Mouse (Mus musculus) natural killer cell, adult 2 months (primary cell): Measurements from ENCODE around the gene Slc38a10.

Source experiments
- DNase-seq, 2 experiments: peaks; one replicate each; pipeline ENCODE4 v3.0.0; 2022; ENCODE audit warnings: low spot score in 2 of 2

The Slc38a10 gene

GRCm38 (mm10) chr11:120175948-120176347, 24.8 kb upstream of the Slc38a10 start:
- DNase-seq: no peak

- no peak for DNase-seq
Observed at GRCm38 (mm10) chr11:120173213-120173612, 22.1 kb upstream of the Slc38a10 start.

GRCm38 (mm10) chr11:120171168-120171567, 20.0 kb upstream of the Slc38a10 start:
- no peak for DNase-seq

- DNase-seq: no peak
Observed at GRCm38 (mm10) chr11:120169208-120169992, 18.3 kb upstream of the Slc38a10 start.

GRCm38 (mm10) chr11:120168516-120168915, 17.4 kb upstream of the Slc38a10 start:
- no peak for DNase-seq

GRCm38 (mm10) chr11:120167921-120168356, 16.8 kb upstream of the Slc38a10 start:
- DNase-seq: no peak

- DNase-seq: no peak
Observed at GRCm38 (mm10) chr11:120167059-120167458, 15.9 kb upstream of the Slc38a10 start.

- no peak for DNase-seq
Observed at GRCm38 (mm10) chr11:120164471-120165261, 13.5 kb upstream of the Slc38a10 start.

GRCm38 (mm10) chr11:120164028-120164427, 12.9 kb upstream of the Slc38a10 start:
- no peak for DNase-seq

GRCm38 (mm10) chr11:120163207-120163606, 12.1 kb upstream of the Slc38a10 start:
- DNase-seq: no peak

- no peak for DNase-seq
Observed at GRCm38 (mm10) chr11:120161245-120161644, 10.1 kb upstream of the Slc38a10 start.

- DNase-seq: no peak
Observed at GRCm38 (mm10) chr11:120160478-120160877, 9.3 kb upstream of the Slc38a10 start.

GRCm38 (mm10) chr11:120159653-120160052, 8.5 kb upstream of the Slc38a10 start:
- DNase-seq: no peak

GRCm38 (mm10) chr11:120158828-120159227, 7.7 kb upstream of the Slc38a10 start:
- DNase-seq: no peak

GRCm38 (mm10) chr11:120150440-120151112, 570 bp downstream of the Slc38a10 start:
- peak; percentile 46 to 58 for DNase-seq

GRCm38 (mm10) chr11:120149510-120150200, 1.5 kb downstream of the Slc38a10 start:
- no peak for DNase-seq

- DNase-seq: no peak
Observed at GRCm38 (mm10) chr11:120148201-120148855, 2.8 kb downstream of the Slc38a10 start.

GRCm38 (mm10) chr11:120143708-120144497, 7.2 kb downstream of the Slc38a10 start:
- DNase-seq: no peak

GRCm38 (mm10) chr11:120142601-120143051, 8.5 kb downstream of the Slc38a10 start:
- peak; percentile 54 to 61 for DNase-seq

- no peak for DNase-seq
Observed at GRCm38 (mm10) chr11:120140255-120140654, 10.9 kb downstream of the Slc38a10 start.
